Mouse (Mus musculus) neural tube, embryonic 11.5 days (tissue): ENCODE measurements around the gene Eed. TPM values are rescaled to one million over a fixed set of nuclear protein-coding genes. Genes with fewer than 3 reads are reported as not detected.

Source experiments
- ATAC-seq: fragments of 200-750 bp; cut with Nextera tagmentation; 2 replicates; pipeline ENCODE4 v1.8.0; 2017; ENCODE audit warnings: moderate number of reproducible peaks, mild to moderate bottlenecking, moderate TSS enrichment, moderate library complexity; ENCODE audit not compliant: insufficient read depth, low FRiP score, low TSS enrichment
- DNase-seq: peaks from one replicate; pipeline ENCODE4 v3.0.0-alpha.2; 2015; ENCODE audit warnings: low spot score
- H3K27ac ChIP-seq: fragments of 300-500 bp; sonication (generic); 2 replicates; pipeline ENCODE4 v1.5.1; 2014; ENCODE audit warnings: low read depth, mild to moderate bottlenecking, low read length
- H3K27me3 ChIP-seq: fragments of 300-500 bp; sonication (generic); 2 replicates; pipeline ENCODE4 v1.6.1; 2014; ENCODE audit warnings: mild to moderate bottlenecking, low read length, mixed read lengths; ENCODE audit not compliant: control insufficient read depth, insufficient read depth
- H3K36me3 ChIP-seq: fragments of 300-500 bp; sonication (generic); 2 replicates; pipeline ENCODE4 v1.6.1; 2014; ENCODE audit warnings: mild to moderate bottlenecking, low read length, moderate library complexity, mixed read lengths; ENCODE audit not compliant: control insufficient read depth, insufficient read depth
- H3K4me1 ChIP-seq: fragments of 300-500 bp; sonication (generic); 2 replicates; pipeline ENCODE4 v1.6.1; 2014; ENCODE audit warnings: low read length, mixed read lengths; ENCODE audit not compliant: control insufficient read depth, insufficient read depth
- H3K4me2 ChIP-seq: fragments of 300-500 bp; sonication (generic); 2 replicates; pipeline ENCODE4 v1.6.1; 2014; ENCODE audit warnings: low read depth, mild to moderate bottlenecking, moderate library complexity
- H3K4me3 ChIP-seq: fragments of 300-500 bp; sonication (generic); 2 replicates; pipeline ENCODE4 v1.5.1; 2014; ENCODE audit warnings: low read depth, low read length
- H3K9ac ChIP-seq: fragments of 300-500 bp; sonication (generic); 2 replicates; pipeline ENCODE4 v1.6.1; 2014; ENCODE audit warnings: mild to moderate bottlenecking, low read length
- H3K9me3 ChIP-seq: fragments of 300-500 bp; sonication (generic); 2 replicates; pipeline ENCODE4 v1.6.1; 2016; ENCODE audit warnings: low read length; ENCODE audit not compliant: control insufficient read depth
- WGBS: fragments of 180-500 bp; shearing (Covaris S2); extraction: QIAGEN DNeasy Blood & Tissue Kit; methylation state at CpG from one replicate; pipeline ENCODE4 v1.1.7; 2014; 5-methylcytosine and 5-hydroxymethylcytosine counted together
- polyA plus RNA-seq: library from polyadenylated mRNA; unstranded; fragments of >200 nt; fragmentation: Nextera tagmentation; extraction: Ambion mirVana; gene quantifications from 2 replicates; pipeline ENCODE4 v1.2.1, GENCODE M21; 2014

Gene Eed
- 72.8 and 76.5 TPM in 2 replicates for polyA plus RNA-seq

GRCm38 (mm10) chr7:89980485-89981422 is at the start of gene Eed:
Gene Eed, minus strand, starts transcription at chr7:89980983.
- Histone ChIP-seq H3K4me2 (peak within 1 kb of the TSS; percentile 70), H3K9ac (peak within 1 kb of the TSS; percentile 95), H3K9me3 (no peaks in the 10 kb centered on the region), H3K27ac (peak within 1 kb of the TSS; percentile 99), H3K36me3 (peaks cover under 1% of the 10 kb centered on the region; the same call in 1 of the 2 replicates), H3K4me1 (peaks cover 8% of the 10 kb centered on the region; the same call in 1 of the 2 replicates), H3K27me3 (no peaks in the 10 kb centered on the region), H3K4me3 (peak within 1 kb of the TSS; percentile 71)
- peak; percentile 96 for DNase-seq
- peak; percentile 89 for ATAC-seq
- under 1% methylated on average over 87 of the region's 87 CpGs for WGBS

GRCm38 (mm10) chr7:90029548-90030485 is 49.0 kb upstream of the Eed start:
- 0 out of 2 replicates have a peak overlapping the region, but pooled peaks have one; percentile 34 for H3K27ac ChIP-seq
- H3K4me2 ChIP-seq = no peak overlapping the region
- DNase-seq (peak; percentile 25), ATAC-seq (no peak)
- H3K4me1 ChIP-seq = 0 out of 2 replicates have a peak, but pooled peaks cover 5% of the 10 kb centered on the region
- WGBS = 52% methylated on average over 20 of the region's 20 CpGs
- no peaks in the 10 kb centered on the region for H3K36me3 ChIP-seq
- H3K9ac ChIP-seq = no peak overlapping the region
- no peaks in the 10 kb centered on the region for H3K27me3 ChIP-seq
- no peaks in the 10 kb centered on the region for H3K9me3 ChIP-seq
- H3K4me3 ChIP-seq = no peak overlapping the region

- Histone ChIP-seq H3K9ac (no peak overlapping the region), H3K36me3 (no peaks in the 10 kb centered on the region), H3K4me2 (no peak overlapping the region), H3K4me1 (0 out of 2 replicates have a peak, but pooled peaks cover 5% of the 10 kb centered on the region), H3K4me3 (no peak overlapping the region), H3K27ac (no peak overlapping the region), H3K27me3 (no peaks in the 10 kb centered on the region), H3K9me3 (no peaks in the 10 kb centered on the region)
- ATAC-seq (no peak), DNase-seq (no peak)
- WGBS = 16% methylated on average over 8 of the region's 8 CpGs
Measured at GRCm38 (mm10) chr7:90028888-90029547, 48.2 kb upstream of the Eed start.

GRCm38 (mm10) chr7:90024975-90025374 is 44.2 kb upstream of the Eed start:
- no peaks in the 10 kb centered on the region for H3K36me3 ChIP-seq
- DNase-seq (no peak), ATAC-seq (no peak)
- H3K4me1 ChIP-seq = 0 out of 2 replicates have a peak, but pooled peaks cover 5% of the 10 kb centered on the region
- no peak overlapping the region for H3K27ac ChIP-seq
- H3K9me3 ChIP-seq = no peaks in the 10 kb centered on the region
- no peak overlapping the region for H3K4me2 ChIP-seq
- WGBS = 56% methylated on average over 6 of the region's 6 CpGs
- no peak overlapping the region for H3K4me3 ChIP-seq
- no peaks in the 10 kb centered on the region for H3K27me3 ChIP-seq
- no peak overlapping the region for H3K9ac ChIP-seq

GRCm38 (mm10) chr7:90022974-90023707 is 42.4 kb upstream of the Eed start:
- ATAC-seq (no peak), DNase-seq (no peak)
- H3K4me2 ChIP-seq = no peak overlapping the region
- no peaks in the 10 kb centered on the region for H3K9me3 ChIP-seq
- H3K9ac ChIP-seq = no peak overlapping the region
- no peak overlapping the region for H3K4me3 ChIP-seq
- 61% methylated on average over 8 of the region's 9 CpGs for WGBS
- no peaks in the 10 kb centered on the region for H3K36me3 ChIP-seq
- no peaks in the 10 kb centered on the region for H3K4me1 ChIP-seq
- H3K27me3 ChIP-seq = no peaks in the 10 kb centered on the region
- no peak overlapping the region for H3K27ac ChIP-seq

GRCm38 (mm10) chr7:90020331-90020730 is 39.5 kb upstream of the Eed start:
- Histone ChIP-seq H3K27ac (no peak overlapping the region), H3K9me3 (no peaks in the 10 kb centered on the region), H3K9ac (no peak overlapping the region), H3K27me3 (no peaks in the 10 kb centered on the region), H3K36me3 (no peaks in the 10 kb centered on the region), H3K4me1 (no peaks in the 10 kb centered on the region), H3K4me3 (no peak overlapping the region), H3K4me2 (no peak overlapping the region)
- no peak for DNase-seq
- ATAC-seq = no peak
- WGBS = 92% methylated on average over 6 of the region's 6 CpGs

- 89% methylated on average over 10 of the region's 10 CpGs for WGBS
Measured at GRCm38 (mm10) chr7:90019570-90019969, 38.8 kb upstream of the Eed start.

More at GRCm38 (mm10) chr7:90019570-90019969, 38.8 kb upstream of the Eed start:
- Histone ChIP-seq H3K36me3 (no peaks in the 10 kb centered on the region), H3K9ac (no peak overlapping the region), H3K27ac (no peak overlapping the region), H3K9me3 (no peaks in the 10 kb centered on the region), H3K4me3 (no peak overlapping the region), H3K4me1 (no peaks in the 10 kb centered on the region), H3K4me2 (no peak overlapping the region), H3K27me3 (no peaks in the 10 kb centered on the region)
- DNase-seq (no peak), ATAC-seq (no peak)
